In the genomic region with DNA sequence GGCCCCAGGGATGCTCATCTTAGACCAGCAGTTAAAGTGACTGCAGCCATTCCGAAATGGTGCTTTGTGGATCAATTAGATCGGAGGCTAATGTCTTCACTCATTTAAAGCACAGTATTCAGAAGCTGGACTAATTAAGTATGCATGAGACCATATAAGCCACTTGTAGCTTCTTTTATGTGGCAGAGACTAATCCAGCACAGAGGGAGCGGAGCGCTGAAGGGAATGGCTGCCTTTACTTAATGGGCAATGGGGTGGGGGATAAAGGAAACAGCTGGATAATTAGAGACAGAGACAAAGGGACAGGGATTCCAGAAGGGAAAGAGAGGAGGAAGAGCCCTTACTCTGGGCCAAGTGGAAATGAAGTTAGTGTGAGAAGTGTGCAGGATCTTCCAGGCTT, we compare ENCODE assay signal across 19 mouse cellular contexts. TPM values are rescaled to one million over a fixed set of nuclear protein-coding genes. Genes with fewer than 3 reads are reported as not detected.
DNase-seq lines count a peak whose midpoint lies in the region; ATAC-seq lines count a peak whose summit lies in the region.
"Had no signal": no experiment of that assay in that cellular context is flagged by ENCODE, and none has a peak within 500 bp of the region (broad histone marks: within the 10 kb centered on the region; RNA-seq: fewer than 3 reads in every experiment).

No protein-coding gene starts in this region.

- H3K36me3 ChIP-seq in hindbrain, embryonic 14.5 days (replicated peaks; ENCODE audit: control insufficient read depth, insufficient read depth) = no peaks in the 10 kb centered on the region
- peaks cover 7% of the 10 kb centered on the region; the same call in 1 of the 2 replicates for H3K36me3 ChIP-seq in hindbrain, embryonic 10.5 days
- peaks cover 7% of the 10 kb centered on the region; the same call in 1 of the 2 replicates for H3K36me3 ChIP-seq in midbrain, embryonic 13.5 days
- no peaks in the 10 kb centered on the region for H3K36me3 ChIP-seq in midbrain, embryonic 11.5 days (ENCODE audit: control insufficient read depth, insufficient read depth, low read length)
- no peaks in the 10 kb centered on the region for H3K36me3 ChIP-seq in forebrain, embryonic 16.5 days (ENCODE audit: control insufficient read depth, insufficient read depth)
- H3K36me3 ChIP-seq in neural tube, embryonic 15.5 days = peaks cover 4% of the 10 kb centered on the region; the same call in 1 of the 2 replicates
- H3K36me3 ChIP-seq: heart, embryonic 15.5 days; limb, embryonic 10.5 days had no signal

- DNase-seq in hindbrain, embryonic 14.5 days (ENCODE audit: low spot score) = no peak
- DNase-seq in hindbrain, embryonic 10.5 days (ENCODE audit: low spot score) = no peak
- no peak for DNase-seq in midbrain, embryonic 11.5 days (ENCODE audit: low spot score, missing footprints)
- DNase-seq: adrenal gland, adult 8-10 months; cerebellum, adult 9-10 months; gastrocnemius, postnatal 36 days; kidney, postnatal 4 days; layer of hippocampus, adult 9-11 months; liver, postnatal 0 days; thymus, postnatal 25 days had no signal

- H3K27ac ChIP-seq in hindbrain, embryonic 14.5 days = no peak overlapping the region
- H3K27ac ChIP-seq in hindbrain, embryonic 10.5 days = no peak overlapping the region
- H3K27ac ChIP-seq in midbrain, embryonic 13.5 days = no peak overlapping the region
- no peak overlapping the region for H3K27ac ChIP-seq in midbrain, embryonic 11.5 days (ENCODE audit: low read depth, low read length)
- H3K27ac ChIP-seq in forebrain, embryonic 16.5 days (ENCODE audit: low read length) = no peak overlapping the region
- H3K27ac ChIP-seq in neural tube, embryonic 15.5 days (replicated peaks) = no peak overlapping the region
- H3K27ac ChIP-seq: heart, embryonic 15.5 days; kidney, embryonic 15.5 days; left cerebral cortex, adult 2 months; limb, embryonic 10.5 days had no signal

- no peak overlapping the region for H3K4me3 ChIP-seq in hindbrain, embryonic 14.5 days (replicated peaks; ENCODE audit: low read length)
- H3K4me3 ChIP-seq in hindbrain, embryonic 10.5 days = no peak overlapping the region
- H3K4me3 ChIP-seq in midbrain, embryonic 13.5 days (replicated peaks) = no peak overlapping the region
- H3K4me3 ChIP-seq in midbrain, embryonic 11.5 days (ENCODE audit: low read depth, low read length) = no peak overlapping the region
- H3K4me3 ChIP-seq in forebrain, embryonic 16.5 days (replicated peaks; ENCODE audit: low read length) = no peak overlapping the region
- H3K4me3 ChIP-seq in neural tube, embryonic 15.5 days (replicated peaks) = no peak overlapping the region
- H3K4me3 ChIP-seq: heart, embryonic 15.5 days; kidney, embryonic 15.5 days; left cerebral cortex, adult 2 months; limb, embryonic 10.5 days had no signal

- H3K9me3 ChIP-seq in hindbrain, embryonic 14.5 days (ENCODE audit: control insufficient read depth, low read length) = no peaks in the 10 kb centered on the region
- H3K9me3 ChIP-seq in hindbrain, embryonic 10.5 days = 0 out of 2 replicates have a peak, but pooled peaks cover 3% of the 10 kb centered on the region
- H3K9me3 ChIP-seq in midbrain, embryonic 13.5 days = no peaks in the 10 kb centered on the region
- H3K9me3 ChIP-seq in midbrain, embryonic 11.5 days (ENCODE audit: control insufficient read depth, low read length) = no peaks in the 10 kb centered on the region
- H3K9me3 ChIP-seq in forebrain, embryonic 16.5 days (ENCODE audit: control insufficient read depth, low read length) = no peaks in the 10 kb centered on the region
- no peaks in the 10 kb centered on the region for H3K9me3 ChIP-seq in neural tube, embryonic 15.5 days (replicated peaks)
- H3K9me3 ChIP-seq: heart, embryonic 15.5 days; kidney, embryonic 15.5 days; limb, embryonic 10.5 days had no signal

- H3K4me2 ChIP-seq in hindbrain, embryonic 14.5 days (replicated peaks) = no peak overlapping the region
- no peak overlapping the region for H3K4me2 ChIP-seq in midbrain, embryonic 13.5 days (replicated peaks)
- H3K4me2 ChIP-seq in midbrain, embryonic 11.5 days = no peak overlapping the region
- no peak overlapping the region for H3K4me2 ChIP-seq in forebrain, embryonic 16.5 days (ENCODE audit: low read length)
- no peak overlapping the region for H3K4me2 ChIP-seq in neural tube, embryonic 15.5 days
- H3K4me2 ChIP-seq: heart, embryonic 15.5 days; kidney, embryonic 15.5 days had no signal

- H3K27me3 ChIP-seq in hindbrain, embryonic 14.5 days (ENCODE audit: control insufficient read depth, insufficient read depth, low read length) = 0 out of 2 replicates have a peak, but pooled peaks cover 4% of the 10 kb centered on the region
- H3K27me3 ChIP-seq in hindbrain, embryonic 10.5 days (ENCODE audit: insufficient read depth, poor library complexity, severe bottlenecking) = peaks cover 33% of the 10 kb centered on the region
- H3K27me3 ChIP-seq in midbrain, embryonic 13.5 days = peaks cover 17% of the 10 kb centered on the region
- no peaks in the 10 kb centered on the region for H3K27me3 ChIP-seq in midbrain, embryonic 11.5 days (ENCODE audit: control insufficient read depth, insufficient read depth, low read length)
- peaks cover 6% of the 10 kb centered on the region; the same call in 1 of the 2 replicates for H3K27me3 ChIP-seq in forebrain, embryonic 16.5 days (replicated peaks; ENCODE audit: control insufficient read depth, insufficient read depth, low read length)
- H3K27me3 ChIP-seq in neural tube, embryonic 15.5 days (replicated peaks) = no peaks in the 10 kb centered on the region
- H3K27me3 ChIP-seq: heart, embryonic 15.5 days; kidney, embryonic 15.5 days had no signal

- H3K4me1 ChIP-seq in hindbrain, embryonic 14.5 days (replicated peaks; ENCODE audit: control insufficient read depth, insufficient read depth, low read length) = no peaks in the 10 kb centered on the region; the same call in 1 of the 2 replicates
- 0 out of 2 replicates have a peak, but pooled peaks cover 6% of the 10 kb centered on the region for H3K4me1 ChIP-seq in hindbrain, embryonic 10.5 days (replicated peaks)
- peaks cover 9% of the 10 kb centered on the region for H3K4me1 ChIP-seq in midbrain, embryonic 13.5 days (replicated peaks)
- H3K4me1 ChIP-seq in midbrain, embryonic 11.5 days (ENCODE audit: control insufficient read depth, insufficient read depth, low read length) = no peaks in the 10 kb centered on the region
- no peaks in the 10 kb centered on the region for H3K4me1 ChIP-seq in forebrain, embryonic 16.5 days (replicated peaks; ENCODE audit: control insufficient read depth, insufficient read depth, low read length)
- peaks cover 37% of the 10 kb centered on the region for H3K4me1 ChIP-seq in neural tube, embryonic 15.5 days
- H3K4me1 ChIP-seq: kidney, embryonic 15.5 days had no signal

- no peak overlapping the region for H3K9ac ChIP-seq in hindbrain, embryonic 14.5 days
- no peak overlapping the region for H3K9ac ChIP-seq in midbrain, embryonic 13.5 days (replicated peaks)
- H3K9ac ChIP-seq in midbrain, embryonic 11.5 days (ENCODE audit: low read length) = no peak overlapping the region
- H3K9ac ChIP-seq in forebrain, embryonic 16.5 days (replicated peaks; ENCODE audit: low read depth, low read length) = no peak overlapping the region
- no peak overlapping the region for H3K9ac ChIP-seq in neural tube, embryonic 15.5 days (replicated peaks)
- H3K9ac ChIP-seq: heart, embryonic 15.5 days; kidney, embryonic 15.5 days; liver, postnatal 0 days had no signal

- peak; percentile 37; the same call in 1 of the 2 replicates for ATAC-seq in hindbrain, embryonic 14.5 days (ENCODE audit: low FRiP score)
- ATAC-seq in midbrain, embryonic 13.5 days = peak; percentile 59
- no peak for ATAC-seq in midbrain, embryonic 11.5 days (ENCODE audit: low FRiP score)
- ATAC-seq in forebrain, embryonic 16.5 days = peak; percentile 63
- ATAC-seq in neural tube, embryonic 15.5 days (ENCODE audit: low FRiP score) = 0 out of 2 replicates have a peak, but pooled peaks have one; percentile 33
- ATAC-seq in inflammation-experienced regulatory T-cells, adult 6 months = no peak
- ATAC-seq: intestine, postnatal 0 days; liver, postnatal 0 days had no signal

- WGBS in hindbrain, embryonic 14.5 days = 37% methylated on average over 4 of the region's 4 CpGs
- 77% methylated on average over 4 of the region's 4 CpGs for WGBS in hindbrain, embryonic 10.5 days
- WGBS in midbrain, embryonic 13.5 days = 14% methylated on average over 4 of the region's 4 CpGs
- 24% methylated on average over 4 of the region's 4 CpGs for WGBS in midbrain, embryonic 11.5 days
- WGBS in forebrain, embryonic 16.5 days = 5% methylated on average over 4 of the region's 4 CpGs
- 21% methylated on average over 4 of the region's 4 CpGs for WGBS in neural tube, embryonic 15.5 days

RNA-seq across cellular contexts. Expression of a gene that starts 46.4 kb away (rescaled TPM):
- 14.6 and 17.2 TPM in 2 replicates for polyA plus RNA-seq in hindbrain, embryonic 14.5 days (2014; fragmentation: Nextera tagmentation; extraction: Ambion mirVana)
- 8.7 and 10.1 TPM in 2 replicates for polyA plus RNA-seq in hindbrain, embryonic 10.5 days (2016; fragmentation: Nextera tagmentation; extraction: Ambion mirVana)
- polyA plus RNA-seq in midbrain, embryonic 13.5 days (2015; fragmentation: Nextera tagmentation; extraction: Ambion mirVana) = 16.9 and 22.8 TPM in 2 replicates
- 7.8 and 8.4 TPM in 2 replicates for polyA plus RNA-seq in midbrain, embryonic 11.5 days (2014; fragmentation: Nextera tagmentation; extraction: Ambion mirVana)
- 18.6 and 24.2 TPM in 2 replicates for polyA plus RNA-seq in forebrain, embryonic 16.5 days (2015; fragmentation: Nextera tagmentation; extraction: Ambion mirVana)
- 21.9 and 24.1 TPM in 2 replicates for polyA plus RNA-seq in neural tube, embryonic 15.5 days (2015; fragmentation: Nextera tagmentation; extraction: Ambion mirVana)
- polyA plus RNA-seq in inflammation-experienced regulatory T-cells, adult 6 months (2017; shearing (Covaris generic)) = 10 to 100 TPM; 16.2 to 19.3 (median 17.5) TPM

Comparison
In these comparisons a context has a peak if more than half of its experiments do, and no peak if none do; other contexts are left out.
1. ATAC-seq: peak in hindbrain, embryonic 14.5 days (single experiment), midbrain, embryonic 13.5 days (single experiment), forebrain, embryonic 16.5 days (single experiment) and neural tube, embryonic 15.5 days (single experiment); none in midbrain, embryonic 11.5 days (single experiment) and inflammation-experienced regulatory T-cells, adult 6 months (single experiment).